Mouse (Mus musculus): Measurements from ENCODE around the gene Nop53.

The Nop53 gene

DNA sequence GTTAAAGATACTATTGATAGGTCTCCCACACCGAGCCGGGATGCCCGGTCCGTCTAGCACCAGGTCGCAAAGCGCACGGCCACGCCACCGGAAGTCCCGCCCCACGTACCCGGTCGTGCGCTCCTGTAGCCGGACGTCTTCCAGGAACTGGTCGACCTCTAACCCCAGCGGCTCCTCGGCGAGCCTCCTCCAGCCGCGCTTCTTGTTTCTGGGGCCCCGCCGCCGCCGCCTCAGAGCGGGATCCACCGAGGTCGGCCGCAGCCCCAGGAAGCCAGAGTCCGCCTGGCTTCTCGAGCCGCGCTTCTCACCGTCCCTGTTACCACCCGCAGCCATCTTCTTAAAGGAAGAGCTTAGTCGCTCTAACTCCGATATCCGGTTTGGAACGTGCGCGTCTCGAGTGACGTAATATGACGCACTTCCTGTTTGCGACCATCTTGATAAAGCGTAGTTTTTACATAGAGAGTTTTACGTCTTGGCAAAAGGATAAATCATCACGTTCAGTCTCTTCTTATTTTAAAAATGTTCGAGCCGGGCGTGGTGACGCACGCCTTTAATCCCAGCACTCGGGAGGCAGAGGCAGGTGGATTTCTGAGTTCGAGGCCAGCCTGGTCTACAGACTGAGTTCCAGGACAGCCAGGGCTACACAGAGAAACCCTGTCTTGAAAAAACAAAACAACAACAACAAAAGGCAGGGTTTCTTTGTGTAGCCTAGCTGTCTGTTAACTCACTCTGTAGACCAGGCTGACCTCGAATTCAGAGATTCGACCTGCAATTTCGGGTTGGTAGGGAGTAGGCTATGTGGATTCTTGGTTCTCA, at the start of gene Nop53:
Nop53 (minus strand) TSS at position 354 of the 816 bp plus-strand sequence.
- DNase-seq (ENCODE audit: low spot score in 2 of 2), result peak; percentile 89 to 92

DNA sequence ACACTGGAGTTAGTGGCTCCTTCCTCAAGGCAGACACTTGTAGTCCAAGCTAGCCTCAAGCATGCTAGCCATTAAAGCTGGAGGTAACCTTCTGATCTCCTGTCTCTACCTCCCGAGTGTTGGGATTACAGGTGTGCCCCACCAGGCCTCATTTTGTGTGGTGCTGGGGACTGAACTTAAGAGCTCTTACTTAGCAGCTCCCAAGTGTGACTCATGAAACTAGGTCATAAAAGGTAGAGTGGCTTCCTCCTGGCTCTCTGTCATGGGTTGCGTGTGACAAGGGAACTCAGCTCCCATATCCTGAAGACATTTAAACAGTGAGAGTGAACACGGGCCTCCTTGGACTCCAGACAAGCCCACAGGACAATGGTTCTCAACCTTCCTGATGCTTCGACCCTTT, 47.9 kb upstream of the Nop53 start:
- DNase-seq (ENCODE audit: low spot score in 2 of 2), result no peak

DNA sequence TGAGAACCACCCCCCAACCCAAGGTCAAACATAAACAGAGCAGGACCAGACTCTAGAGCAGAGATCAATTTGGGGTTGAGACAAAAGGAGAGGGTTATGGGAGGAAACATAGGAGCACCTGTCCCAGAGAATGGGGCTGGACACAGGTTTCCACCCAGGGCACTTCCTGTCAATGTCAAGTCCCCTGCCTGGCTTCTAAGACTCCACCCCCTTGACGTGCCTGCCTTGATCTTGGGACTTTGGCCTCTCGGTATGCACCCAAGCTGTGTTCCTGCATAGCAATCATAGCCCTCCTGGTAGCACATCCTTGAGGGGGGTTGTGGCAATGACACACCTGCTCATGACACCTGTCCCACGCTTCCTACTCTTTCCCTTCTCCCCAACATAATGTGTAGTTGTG, 47.3 kb upstream of the Nop53 start:
- DNase-seq (ENCODE audit: low spot score in 2 of 2), result no peak

DNA sequence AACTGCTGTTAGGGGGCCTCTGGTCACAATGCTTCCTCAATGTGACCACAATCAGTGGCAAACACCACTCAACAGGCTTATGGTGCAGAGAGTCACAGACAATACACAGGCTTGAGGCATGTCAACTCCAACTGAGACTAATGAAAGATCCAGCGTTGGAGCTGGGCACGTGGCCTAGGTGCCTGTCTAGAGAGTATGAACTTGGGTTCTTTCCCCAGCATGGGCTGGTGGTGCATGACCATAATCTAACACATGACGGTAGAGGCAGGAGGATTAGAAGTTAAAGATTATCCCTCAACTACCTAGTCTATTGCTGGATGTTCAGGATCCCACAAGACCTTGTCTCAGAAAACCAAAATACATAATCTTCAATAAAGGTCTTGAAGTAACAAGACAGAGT, 45.9 kb upstream of the Nop53 start:
- no peak for DNase-seq (ENCODE audit: low spot score in 2 of 2)

DNA sequence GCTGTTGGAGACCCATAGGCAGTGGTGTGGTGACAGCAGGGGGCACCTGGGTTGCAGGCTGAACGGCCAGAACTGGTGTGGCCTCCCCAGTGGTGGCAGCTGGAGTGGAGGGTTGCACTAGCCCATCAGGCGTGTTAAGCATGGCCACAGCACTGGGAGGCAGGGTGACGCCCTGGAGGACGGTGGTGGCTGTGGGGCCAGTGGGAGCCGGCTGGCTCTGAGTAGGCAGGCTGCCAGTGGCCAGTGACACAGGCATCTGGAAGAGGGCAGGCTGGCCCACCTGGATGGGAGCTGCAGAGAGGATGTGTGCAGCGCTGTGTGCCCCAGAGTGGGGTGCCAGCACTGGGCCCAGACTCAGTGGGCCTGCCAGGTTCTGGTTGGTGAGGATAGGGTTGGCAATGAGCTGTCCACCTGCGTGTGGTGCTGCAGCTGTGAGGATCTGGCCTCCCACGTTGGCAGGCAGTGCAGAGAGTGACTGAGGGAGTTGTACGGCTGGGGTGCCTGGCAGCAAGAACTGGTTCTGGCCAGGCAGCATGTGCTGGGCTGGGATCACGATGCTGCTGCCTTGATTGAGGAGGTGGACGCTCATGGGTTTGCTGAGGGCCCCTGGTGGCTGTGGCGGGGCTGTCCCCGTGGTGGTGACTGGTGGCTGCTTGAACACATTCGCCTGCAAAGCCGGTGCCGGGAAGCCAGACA, 41.9 kb upstream of the Nop53 start:
- DNase-seq (ENCODE audit: low spot score in 2 of 2), result no peak

DNA sequence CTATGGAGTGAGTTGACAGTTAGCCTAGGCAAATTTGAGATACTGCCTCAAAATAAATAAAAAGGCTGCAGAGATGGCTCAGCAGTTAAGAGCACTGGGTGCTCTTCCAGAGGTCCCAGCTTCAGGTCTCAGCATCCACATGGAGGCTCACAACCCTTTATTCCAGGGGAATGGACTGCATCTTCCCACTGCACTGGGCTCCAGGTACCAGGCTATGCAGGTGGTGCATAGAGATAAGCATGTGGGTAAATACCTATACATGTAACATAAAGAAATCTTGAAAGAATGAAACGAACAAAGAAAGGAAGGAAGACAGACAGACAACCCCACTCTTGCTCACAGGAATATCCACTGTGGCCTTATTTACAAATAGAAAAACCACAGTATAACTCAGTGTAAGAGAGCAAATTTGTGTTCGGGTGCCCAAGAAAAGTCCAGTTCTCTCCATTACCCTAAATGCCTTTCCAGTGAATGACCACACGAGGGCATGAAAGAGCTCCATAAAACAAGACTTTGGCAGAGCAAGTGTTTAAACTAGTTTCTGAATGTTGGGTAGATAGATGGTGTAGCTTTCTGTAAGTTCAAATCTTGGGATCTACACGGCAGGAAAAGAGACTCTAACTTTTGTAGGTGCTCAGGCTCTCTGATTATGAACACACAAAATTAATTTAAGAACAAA, 37.0 kb upstream of the Nop53 start:
- peak in 1 of 2 experiments; percentile 40 for DNase-seq (ENCODE audit: low spot score in 2 of 2)

DNA sequence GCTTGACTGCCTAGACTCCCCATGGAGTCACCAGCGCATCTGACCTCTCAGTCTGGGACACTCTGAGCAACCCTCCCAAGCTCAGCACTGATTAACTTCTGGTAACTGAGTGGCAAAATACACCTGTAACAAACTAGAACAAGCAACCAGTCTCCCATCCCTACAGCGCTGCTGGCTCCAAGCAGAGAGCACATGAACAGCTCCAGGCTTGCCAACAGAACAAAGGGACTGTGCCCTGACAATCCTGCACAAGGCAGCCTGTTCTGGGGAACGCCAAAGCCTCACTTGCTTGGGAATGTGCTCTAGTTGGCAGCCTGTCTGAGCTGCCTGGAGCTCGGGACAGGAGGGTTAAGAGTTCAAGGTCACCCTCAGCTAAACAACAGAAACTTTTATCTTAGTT, 35.7 kb upstream of the Nop53 start:
- no peak for DNase-seq (ENCODE audit: low spot score in 2 of 2)

DNA sequence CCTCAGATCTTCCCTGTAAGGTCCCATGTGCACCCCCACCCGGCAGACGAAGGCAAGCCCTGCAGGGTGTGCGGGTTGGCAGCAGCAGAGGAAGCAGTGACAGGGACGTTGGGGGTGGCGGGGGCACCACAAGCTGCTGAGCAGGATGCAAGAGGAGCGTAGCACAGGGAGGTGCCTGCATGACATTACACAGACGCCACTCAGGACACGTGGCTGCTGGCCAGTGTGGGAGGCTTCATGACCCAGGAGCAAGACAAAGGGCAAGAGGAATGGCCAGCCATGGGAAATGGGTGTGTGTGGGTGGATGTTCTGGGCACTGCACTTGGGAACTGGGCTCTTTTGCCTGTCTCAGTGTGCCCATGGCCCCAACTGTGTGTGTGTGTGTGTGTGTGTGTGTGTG, 34.4 kb upstream of the Nop53 start:
- DNase-seq (ENCODE audit: low spot score in 2 of 2), result no peak

DNA sequence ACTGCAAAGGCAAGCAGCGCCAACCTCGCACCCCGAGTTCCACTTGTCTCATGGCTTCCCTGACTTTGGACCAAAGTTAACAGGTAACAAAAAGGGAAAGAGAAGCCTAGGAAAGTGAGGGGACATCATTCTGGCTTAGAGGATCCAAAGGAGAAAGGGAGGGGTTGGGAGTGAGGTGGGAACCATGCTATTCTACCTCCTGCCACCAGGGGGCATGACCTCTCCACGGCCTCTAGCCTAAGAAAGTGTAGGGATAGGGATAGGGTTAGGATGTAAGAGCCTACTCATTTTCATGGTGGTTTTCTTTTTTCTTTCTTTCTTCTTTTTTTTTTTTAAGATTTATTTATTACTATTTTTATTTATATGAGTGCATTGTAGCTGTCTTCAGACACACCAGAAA, 30.0 kb upstream of the Nop53 start:
- peak in 1 of 2 experiments; percentile 65 for DNase-seq (ENCODE audit: low spot score in 2 of 2)

DNA sequence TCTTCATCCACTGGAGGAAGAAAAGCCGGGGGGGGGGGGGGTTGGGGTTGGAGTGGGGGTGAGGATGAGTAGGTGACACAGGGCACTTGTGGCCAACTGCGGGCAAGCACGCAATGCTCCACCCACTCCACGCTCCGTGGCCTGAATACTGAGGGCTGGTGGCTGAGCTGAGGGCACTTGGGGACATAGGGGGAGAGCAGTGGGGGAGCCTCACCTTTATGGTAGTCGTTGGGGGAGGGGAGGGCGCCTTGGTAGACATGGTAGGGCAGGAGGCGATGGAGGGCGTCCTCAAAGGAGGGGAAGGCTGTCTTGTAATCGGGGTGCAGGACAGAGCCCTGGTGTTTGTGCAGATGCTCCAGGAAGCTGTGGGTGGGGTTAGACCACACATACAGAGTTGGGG, 29.6 kb upstream of the Nop53 start:
- DNase-seq (ENCODE audit: low spot score in 2 of 2), result no peak

DNA sequence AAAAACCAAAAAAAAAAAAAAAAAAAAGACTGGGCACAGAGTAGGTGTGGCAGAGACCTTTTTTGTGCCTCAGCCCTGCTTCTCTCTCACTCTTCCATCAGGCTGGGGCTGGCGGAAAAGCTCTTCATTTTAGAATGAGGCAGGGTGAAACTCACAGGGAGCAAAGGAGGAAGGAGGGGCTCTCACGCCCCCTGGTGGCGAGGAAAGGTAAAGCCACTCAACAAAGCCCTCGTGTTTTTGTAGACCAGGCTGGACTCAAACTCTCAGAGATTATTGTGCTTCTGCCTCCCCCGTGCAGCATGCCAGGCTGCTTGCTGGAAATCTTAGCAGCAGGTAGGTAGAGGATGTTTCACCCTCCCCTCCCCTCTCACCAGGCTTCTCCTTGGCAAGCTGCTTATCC, 28.8 kb upstream of the Nop53 start:
- DNase-seq (ENCODE audit: low spot score in 2 of 2), result peak; percentile 59 to 80

DNA sequence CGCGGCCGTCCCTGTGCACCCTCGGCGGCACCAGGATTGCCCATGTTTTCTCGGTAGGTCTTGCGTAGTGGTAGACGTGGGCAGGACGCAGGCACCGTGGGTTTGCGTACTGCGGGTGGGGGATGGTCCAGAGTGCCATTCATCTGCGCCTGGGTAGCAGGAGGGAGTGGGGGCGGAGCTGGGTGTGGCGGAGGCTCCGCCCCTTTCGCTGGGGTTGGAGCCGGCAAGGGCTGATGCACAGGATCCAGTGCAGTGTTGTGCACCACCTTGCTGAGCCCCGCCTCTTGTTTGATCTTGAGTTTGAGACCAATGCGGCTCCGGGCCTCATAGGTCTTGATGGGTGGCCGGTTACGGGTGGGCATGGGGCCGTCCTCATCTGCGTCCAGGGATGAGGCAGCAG, 26.4 kb upstream of the Nop53 start:
- no peak for DNase-seq (ENCODE audit: low spot score in 2 of 2)

DNA sequence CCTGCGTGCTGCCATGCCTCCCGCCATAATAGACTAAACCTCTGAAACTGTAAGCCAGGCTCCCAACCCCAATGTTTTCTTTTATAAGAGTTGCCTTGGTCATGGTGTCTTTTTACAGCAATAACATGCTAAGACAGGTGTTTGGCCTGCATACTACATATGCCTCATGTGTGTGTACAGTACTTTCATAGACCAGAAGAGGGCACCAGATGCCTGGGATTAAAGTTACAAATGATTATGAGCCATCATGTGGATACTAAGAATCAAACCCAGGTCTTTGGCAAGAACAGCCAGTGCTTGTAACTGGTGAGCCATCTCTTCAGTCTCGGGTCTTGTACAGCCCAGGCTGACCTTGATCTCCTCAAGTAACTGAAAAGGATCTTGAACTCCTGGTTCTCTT, 23.8 kb upstream of the Nop53 start:
- DNase-seq (ENCODE audit: low spot score in 2 of 2), result no peak

DNA sequence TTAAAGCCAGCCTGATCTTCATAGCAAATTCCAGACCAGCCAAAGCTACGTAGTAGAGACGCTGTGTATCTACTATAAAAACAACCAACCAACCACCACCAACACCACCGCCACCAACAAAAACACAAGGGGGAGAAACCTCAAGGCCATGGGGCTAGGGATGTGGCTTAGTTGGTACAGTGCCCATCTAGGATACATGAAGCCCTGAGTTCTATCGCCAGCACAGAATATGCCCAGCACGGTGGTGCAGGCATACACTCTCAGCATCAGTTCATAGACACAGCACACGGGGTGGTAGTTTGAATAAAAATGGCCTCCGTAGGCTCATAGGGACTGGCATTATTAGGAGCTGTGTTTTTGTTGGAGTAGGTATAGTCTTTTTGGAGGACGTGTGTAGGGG, 22.4 kb upstream of the Nop53 start:
- no peak for DNase-seq (ENCODE audit: low spot score in 2 of 2)

DNA sequence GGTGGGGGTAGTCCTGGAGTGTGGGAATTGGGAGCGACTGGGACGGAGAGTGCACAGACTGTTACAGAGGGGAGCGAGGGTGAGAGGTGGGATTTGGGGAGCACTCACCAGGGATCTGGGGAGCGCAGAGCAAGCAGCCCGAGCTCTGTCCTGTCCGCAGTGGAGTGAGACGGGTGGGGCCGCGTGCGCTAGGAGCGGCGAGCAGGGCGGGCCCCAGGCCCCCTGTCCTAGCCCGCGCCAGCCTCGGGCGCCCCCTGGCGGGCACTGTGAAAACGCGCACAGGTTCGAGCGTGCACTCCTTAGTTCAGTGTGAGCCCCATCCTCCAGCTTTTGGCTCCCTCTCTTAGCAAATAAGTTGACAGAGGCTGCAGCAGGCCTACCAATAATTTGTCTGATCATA, 21.4 kb upstream of the Nop53 start, which contains the start of gene Ehd2:
Ehd2 (minus strand) TSS at position 256 of the 400 bp plus-strand sequence.
- DNase-seq (ENCODE audit: low spot score in 2 of 2), result peak; percentile 65 to 80

DNA sequence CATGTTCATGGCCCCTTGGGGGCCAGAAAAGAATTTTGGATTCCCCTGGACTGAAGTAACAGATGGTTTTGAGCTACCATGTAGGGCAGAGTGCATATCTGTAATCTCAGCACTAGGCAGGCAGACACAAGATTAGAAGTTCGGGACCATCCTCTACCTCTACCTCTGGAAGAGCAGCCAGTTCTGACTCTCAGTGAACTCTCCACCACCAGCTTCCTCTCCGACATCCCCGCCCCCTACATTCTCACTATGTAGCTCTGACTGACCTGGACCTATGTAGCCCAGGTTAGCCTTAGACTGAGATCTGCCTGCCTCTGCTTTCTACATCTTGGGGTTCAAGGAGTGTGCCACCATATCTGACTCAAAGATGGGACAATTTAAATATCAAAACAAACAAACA, 20.6 kb upstream of the Nop53 start:
- DNase-seq (ENCODE audit: low spot score in 2 of 2), result no peak

DNA sequence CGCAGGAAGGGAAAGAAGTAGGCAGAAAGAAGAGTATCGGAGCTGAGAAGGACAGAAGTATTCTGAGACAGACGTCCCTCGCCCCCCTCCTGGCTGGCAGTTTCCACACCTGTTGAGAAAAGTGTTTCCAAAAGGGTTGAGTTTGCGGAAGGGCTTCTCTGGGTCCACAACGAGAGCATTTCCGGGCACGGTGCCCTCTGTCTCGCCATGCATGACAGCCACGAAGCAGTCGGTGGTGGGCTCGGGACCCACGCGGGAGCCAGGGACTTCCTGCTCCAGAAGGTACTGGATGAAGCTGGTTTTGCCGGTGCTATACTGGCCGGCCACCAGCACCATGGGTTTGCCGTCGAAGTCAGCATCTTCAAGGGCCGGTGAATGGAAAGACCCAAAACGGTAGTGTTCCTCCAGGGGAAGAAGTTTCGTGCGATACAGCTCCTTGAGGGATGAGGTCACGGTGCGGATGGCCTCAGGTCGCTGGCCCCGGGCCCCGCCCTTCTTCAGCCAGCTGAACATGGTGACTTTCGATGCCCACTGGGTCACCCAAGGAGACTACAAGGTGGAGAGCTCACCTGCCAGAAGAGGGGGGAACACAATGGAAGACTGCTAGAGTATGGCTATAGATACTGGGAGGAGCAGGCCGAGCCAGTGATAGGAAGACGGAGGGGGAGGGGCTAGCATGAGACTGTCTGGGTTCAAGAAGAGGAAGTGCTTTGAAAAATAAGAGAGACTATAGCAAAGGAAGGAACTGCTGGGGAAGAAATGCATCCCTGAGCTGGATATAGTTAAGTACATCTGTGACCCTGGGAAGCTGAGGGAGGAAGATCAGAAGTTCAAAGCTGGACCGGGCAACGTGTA, 18.2 kb upstream of the Nop53 start:
- peak in 1 of 2 experiments; percentile 58 for DNase-seq (ENCODE audit: low spot score in 2 of 2)

DNA sequence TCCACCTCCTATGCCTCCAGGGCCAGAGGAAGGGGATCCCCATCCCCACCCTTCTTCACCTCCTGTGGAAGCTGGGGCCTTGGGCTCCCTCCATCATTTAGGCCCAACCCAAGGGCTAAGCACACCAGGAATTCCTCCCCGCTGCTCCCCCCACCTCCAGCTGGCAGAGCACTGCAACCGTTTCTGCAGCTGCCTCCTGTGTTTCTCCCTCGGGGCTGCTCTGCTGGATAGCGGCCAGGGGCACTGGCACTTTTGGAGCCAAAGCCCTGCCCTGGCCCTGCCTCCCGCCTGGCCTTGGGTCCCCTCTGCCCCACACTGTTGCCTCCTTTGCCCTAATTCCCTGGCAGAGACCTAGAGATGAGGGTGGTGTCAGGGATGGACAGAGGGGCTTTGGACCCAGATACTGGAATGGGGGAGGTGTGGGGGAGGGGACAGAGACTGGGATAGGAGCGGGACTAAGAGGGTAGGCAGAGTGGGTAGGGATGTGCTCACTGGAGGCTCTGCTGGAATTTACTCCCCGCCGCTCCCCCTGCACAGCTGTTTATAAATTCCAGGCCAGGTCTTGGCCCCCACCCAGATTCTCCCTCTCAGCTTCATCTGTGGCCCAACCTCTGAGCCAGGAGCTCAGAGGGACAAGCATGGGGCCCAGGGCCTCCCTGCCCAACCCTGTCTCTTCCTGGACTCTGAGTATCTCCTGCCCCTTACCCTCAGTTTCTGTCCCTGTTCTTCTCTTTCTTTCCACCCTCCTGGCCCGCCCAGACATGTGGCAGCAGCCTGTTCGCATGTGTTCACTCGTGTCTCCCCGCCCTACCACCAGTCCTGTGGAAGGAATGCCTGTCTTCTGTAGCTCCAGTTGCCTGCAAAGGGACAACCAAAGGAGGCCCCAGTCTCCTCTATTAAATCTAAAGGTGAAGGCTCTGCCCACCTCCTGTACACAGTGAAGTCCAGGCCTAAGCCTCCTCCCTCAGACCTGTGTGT, 16.7 kb upstream of the Nop53 start:
- DNase-seq (ENCODE audit: low spot score in 2 of 2), result peak in 1 of 2 experiments; percentile 60

DNA sequence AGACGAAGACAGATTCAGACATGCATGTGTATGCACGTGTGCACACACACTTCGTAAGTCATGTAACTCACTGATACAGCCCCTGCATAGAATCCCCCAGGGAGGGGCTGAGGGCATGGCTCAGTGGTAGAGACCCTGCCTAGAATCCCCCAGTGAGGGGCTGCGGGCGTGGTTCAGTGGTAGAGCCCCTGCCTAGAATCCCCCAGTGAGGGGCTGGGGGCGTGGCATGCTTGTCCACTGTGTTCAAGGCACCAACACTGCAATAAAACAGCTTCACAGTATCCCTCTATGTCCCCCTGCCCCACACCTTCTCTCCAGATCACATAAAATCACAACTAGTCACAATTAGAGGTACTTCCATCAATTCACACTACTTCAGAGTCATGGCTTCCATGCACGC, 15.9 kb upstream of the Nop53 start:
- DNase-seq (ENCODE audit: low spot score in 2 of 2), result no peak

DNA sequence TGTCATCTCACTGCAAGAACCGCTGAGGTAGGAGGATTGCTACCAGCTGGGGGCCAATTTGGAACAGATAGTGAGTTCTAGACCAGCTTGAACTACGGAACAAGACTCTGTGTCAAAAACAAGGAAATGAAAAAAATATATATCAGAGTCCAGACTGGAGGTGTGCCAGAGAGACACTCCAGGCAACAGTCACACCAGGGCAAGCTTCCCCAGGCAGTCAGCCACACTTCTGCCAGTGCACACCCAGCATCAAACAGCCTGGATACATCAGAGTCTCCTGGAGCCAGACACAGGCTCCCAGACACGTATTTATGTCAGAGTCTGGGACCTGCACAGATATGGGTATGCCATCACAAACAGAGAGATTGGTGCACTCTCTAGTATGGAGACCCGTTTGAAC, 15.4 kb upstream of the Nop53 start:
- DNase-seq (ENCODE audit: low spot score in 2 of 2), result no peak

DNA sequence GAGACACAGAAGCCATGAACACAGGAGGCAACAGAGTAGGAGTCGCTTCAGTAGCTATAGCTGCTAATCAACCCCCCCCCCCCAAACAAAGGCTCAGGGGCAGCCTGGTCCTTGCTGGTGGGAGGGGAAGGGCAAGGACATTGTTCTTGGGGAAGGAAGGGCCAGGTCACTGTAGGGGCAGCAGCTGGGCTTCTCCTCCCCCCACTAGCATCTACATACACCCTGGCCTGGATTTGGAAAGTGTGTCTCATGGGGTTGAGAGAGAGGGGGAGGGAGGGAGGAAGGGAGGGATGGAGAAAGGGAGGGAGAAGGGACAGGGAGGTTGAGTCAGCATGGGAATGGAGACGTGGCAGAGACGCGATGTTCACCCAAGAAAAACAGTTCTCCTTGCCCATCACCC, 14.8 kb upstream of the Nop53 start:
- no peak for DNase-seq (ENCODE audit: low spot score in 2 of 2)
